Mouse (Mus musculus): ENCODE results near the gene Olfr55. TPM values are rescaled to one million over a fixed set of nuclear protein-coding genes. Genes with fewer than 3 reads are reported as not detected.

Gene Olfr55
- not detected in 2 replicates for polyA plus RNA-seq (2012; rRNA removed)

DNA sequence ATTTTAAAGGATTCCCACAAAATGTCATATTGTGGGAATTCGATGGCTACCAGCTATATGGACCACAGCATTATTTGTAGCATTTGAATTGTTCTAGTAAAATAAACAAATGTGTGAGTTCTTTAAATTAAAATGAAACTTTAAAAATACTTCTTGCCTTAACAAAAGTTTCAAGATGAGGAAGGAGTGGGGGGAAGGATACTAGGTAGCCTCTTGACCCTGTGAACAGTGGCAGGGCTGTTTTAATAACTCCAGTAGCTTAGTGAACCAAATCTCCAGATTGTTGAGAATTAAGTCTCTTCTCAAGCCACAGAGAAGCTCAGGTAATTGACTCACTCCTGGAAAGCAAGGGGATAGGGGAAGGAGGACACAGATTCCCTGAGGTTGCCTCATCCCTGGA lies at the start of gene Olfr55:
Gene Olfr55 (plus strand): TSS at position 301 of the 400 bp plus-strand sequence.

DNA sequence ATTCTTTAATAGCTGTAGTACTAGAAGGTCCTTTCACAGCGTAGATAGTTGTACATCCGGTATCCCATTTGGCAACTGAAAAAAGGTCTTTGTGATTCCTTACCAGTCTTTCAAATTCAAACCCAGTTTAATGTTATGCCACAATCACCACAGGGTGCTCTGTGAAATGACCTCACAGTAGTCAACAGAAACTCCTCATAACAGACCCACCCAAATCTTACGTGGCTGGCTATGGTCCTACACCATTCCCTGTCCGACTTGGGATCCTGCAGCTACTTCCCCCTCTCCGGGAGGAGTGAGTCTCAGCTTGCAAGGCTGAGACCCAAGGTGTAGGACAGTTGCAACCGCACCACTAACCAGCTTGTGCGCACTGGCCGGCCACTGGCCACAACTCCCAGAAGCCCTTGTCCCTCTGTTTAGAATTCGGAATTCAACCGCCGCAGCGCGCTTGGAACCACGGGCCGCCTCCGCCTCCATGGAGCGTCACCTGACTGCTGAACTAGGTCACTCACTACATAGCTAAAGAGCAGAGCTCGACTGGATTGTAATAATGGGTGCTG lies 28.9 kb upstream of the Olfr55 start, which contains the start of gene Morc2b:
Gene Morc2b (minus strand): TSS at position 423 of the 560 bp plus-strand sequence.

DNA sequence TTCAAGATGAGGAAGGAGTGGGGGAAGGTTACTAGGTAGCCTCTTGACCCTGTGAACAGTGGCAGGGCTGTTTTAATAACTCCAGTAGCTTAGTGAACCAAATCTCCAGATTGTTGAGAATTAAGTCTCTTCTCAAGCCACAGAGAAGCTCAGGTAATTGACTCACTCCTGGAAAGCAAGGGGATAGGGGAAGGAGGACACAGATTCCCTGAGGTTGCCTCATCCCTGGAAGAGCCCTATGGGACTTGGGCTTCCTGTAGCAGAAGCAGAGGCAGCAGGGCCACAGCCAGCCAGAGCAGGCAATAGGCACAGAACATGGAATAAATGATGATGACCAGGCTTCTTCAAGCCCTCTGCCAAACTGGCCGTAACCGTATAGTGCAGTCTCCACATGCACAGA lies 22.8 kb downstream of the Olfr55 start, which contains the start of gene Olfr239:
Gene Olfr239 (plus strand): TSS at position 301 of the 400 bp plus-strand sequence.

DNA sequence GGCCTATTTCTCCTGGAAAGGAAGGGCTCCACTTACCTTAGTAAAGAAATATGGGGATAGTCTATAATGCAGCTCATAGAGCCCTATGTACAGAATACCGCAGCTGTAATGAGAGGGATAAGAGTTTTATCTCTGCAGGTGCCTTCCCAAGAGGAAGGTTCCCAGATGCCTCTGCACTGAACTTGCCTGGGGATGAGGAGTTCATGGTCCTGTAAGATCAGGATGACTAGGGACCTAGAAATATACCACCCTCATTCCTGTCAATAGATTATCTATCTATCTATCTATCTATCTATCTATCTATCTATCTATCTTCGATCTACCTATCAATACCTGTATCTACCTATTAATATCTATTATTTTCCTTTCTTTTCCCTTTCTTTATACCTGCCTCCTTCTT lies 53.3 kb downstream of the Olfr55 start, which contains the start of gene Olfr1564:
Gene Olfr1564 (minus strand): TSS at position 101 of the 400 bp plus-strand sequence.

Other genes with a start within 250 kb of the Olfr55 start
- gene Cyp4f13, start 221.0 kb upstream of the Olfr55 start, polyA plus RNA-seq (2012; rRNA removed) = 33.8 and 34.4 TPM in 2 replicates
- gene Zfp472, start 202.6 kb upstream of the Olfr55 start, polyA plus RNA-seq (2012; rRNA removed) = 1.6 and 1.8 TPM in 2 replicates
- 1.9 TPM in 2 replicates for gene Zfp952, start 175.3 kb upstream of the Olfr55 start, polyA plus RNA-seq (2012; rRNA removed)
- gene Zfp763, start 135.0 kb upstream of the Olfr55 start, polyA plus RNA-seq (2012; rRNA removed) = 0.87 and 0.97 TPM in 2 replicates
- gene 4921501E09Rik, start 100.4 kb upstream of the Olfr55 start, polyA plus RNA-seq (2012; rRNA removed) = not detected in 2 replicates
- 0.86 and 0.99 TPM in 2 replicates for gene Zfp563, start 79.1 kb upstream of the Olfr55 start, polyA plus RNA-seq (2012; rRNA removed)
- gene Morc2b, start 28.8 kb upstream of the Olfr55 start, polyA plus RNA-seq (2012; rRNA removed) = not detected in 2 replicates
- gene Olfr239, start 22.9 kb downstream of the Olfr55 start, polyA plus RNA-seq (2012; rRNA removed) = not detected in 2 replicates
- 0.01 TPM in 1 of 2 replicates, not detected in the other for gene Olfr1564, start 53.2 kb downstream of the Olfr55 start, polyA plus RNA-seq (2012; rRNA removed)
- 1.8 TPM in 2 replicates for gene Zfp955a, start 86.7 kb downstream of the Olfr55 start, polyA plus RNA-seq (2012; rRNA removed)
- gene Olfr63, start 96.2 kb downstream of the Olfr55 start, polyA plus RNA-seq (2012; rRNA removed) = not detected in 2 replicates
- gene Zfp955b, start 121.1 kb downstream of the Olfr55 start, polyA plus RNA-seq (2012; rRNA removed) = 1.3 and 1.5 TPM in 2 replicates
- 1.1 and 1.4 TPM in 2 replicates for gene Zfp81, start 190.4 kb downstream of the Olfr55 start, polyA plus RNA-seq (2012; rRNA removed)
- 4.3 and 4.8 TPM in 2 replicates for gene Zfp101, start 226.2 kb downstream of the Olfr55 start, polyA plus RNA-seq (2012; rRNA removed)

All from liver, embryonic 18 days (tissue).